Mouse (Mus musculus) kidney, postnatal 14 days (tissue): ENCODE results near the gene AC129217.1.
A peak's percentile ranks its signal among the peaks of the same experiment; 100 is the strongest.

Experiments used
- DNase-seq: peaks from one replicate; pipeline ENCODE4 v3.0.0; 2022; ENCODE audit warnings: mixed read lengths

AC129217.1 gene

GRCm38 (mm10) chr19:8871267-8872186, 42.0 kb downstream of the AC129217.1 start, which contains the start of gene Ubxn1:
Gene Ubxn1 (plus strand): TSS chr19:8871496.
- DNase-seq, result peak; percentile 98

GRCm38 (mm10) chr19:8872266-8872840, 42.8 kb downstream of the AC129217.1 start:
- DNase-seq, result peak; percentile 19

DNA sequence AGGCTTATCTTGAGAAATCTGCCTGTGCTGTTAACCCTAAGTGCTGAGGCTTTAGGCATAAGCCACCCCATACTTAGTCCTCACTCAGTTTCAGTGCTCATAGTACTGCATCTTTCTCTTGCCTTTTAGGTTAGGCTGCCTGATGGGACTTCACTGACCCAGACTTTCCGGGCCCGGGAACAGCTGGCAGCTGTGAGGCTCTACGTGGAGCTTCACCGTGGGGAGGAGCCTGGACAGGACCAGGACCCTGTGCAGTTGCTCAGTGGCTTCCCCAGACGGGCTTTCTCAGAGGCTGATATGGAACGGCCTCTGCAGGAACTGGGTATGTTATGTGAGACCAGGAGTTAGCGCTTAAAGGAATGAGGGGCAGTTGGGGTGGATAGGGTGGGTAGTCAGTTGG, 45.5 kb downstream of the AC129217.1 start:
- no peak for DNase-seq

GRCm38 (mm10) chr19:8880311-8881033, 50.9 kb downstream of the AC129217.1 start, which contains the start of gene Uqcc3:
Gene Uqcc3 (minus strand): TSS chr19:8880923.
- DNase-seq, result peak; percentile 94

DNA sequence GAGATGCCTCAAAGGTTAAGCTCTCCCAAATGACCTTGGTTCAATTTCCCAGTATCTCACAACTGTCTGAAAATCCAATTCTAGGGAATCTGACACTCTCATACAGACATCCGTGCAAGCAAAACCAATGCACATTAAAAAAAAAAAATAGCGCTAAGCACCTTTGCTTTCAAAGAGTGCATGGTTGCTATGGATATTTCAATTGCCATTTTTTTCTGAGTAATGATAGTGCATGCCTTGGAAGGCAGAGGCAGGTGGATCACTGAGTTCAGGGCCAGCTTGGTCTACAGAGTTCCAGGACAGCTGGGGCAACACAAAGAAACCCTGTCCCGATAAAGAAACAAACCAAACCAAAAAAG, 51.4 kb downstream of the AC129217.1 start:
- DNase-seq, result no peak

- no peak for DNase-seq
Observed at GRCm38 (mm10) chr19:8883616-8884015, 54.0 kb downstream of the AC129217.1 start, which contains the start of the genes Lbhd1 and Gm49403. Gene Lbhd1 (plus strand): TSS chr19:8883732. Gene Gm49403 (plus strand): TSS chr19:8883930.

- DNase-seq, result no peak
Observed at GRCm38 (mm10) chr19:8886916-8887584, 57.5 kb downstream of the AC129217.1 start.

DNA sequence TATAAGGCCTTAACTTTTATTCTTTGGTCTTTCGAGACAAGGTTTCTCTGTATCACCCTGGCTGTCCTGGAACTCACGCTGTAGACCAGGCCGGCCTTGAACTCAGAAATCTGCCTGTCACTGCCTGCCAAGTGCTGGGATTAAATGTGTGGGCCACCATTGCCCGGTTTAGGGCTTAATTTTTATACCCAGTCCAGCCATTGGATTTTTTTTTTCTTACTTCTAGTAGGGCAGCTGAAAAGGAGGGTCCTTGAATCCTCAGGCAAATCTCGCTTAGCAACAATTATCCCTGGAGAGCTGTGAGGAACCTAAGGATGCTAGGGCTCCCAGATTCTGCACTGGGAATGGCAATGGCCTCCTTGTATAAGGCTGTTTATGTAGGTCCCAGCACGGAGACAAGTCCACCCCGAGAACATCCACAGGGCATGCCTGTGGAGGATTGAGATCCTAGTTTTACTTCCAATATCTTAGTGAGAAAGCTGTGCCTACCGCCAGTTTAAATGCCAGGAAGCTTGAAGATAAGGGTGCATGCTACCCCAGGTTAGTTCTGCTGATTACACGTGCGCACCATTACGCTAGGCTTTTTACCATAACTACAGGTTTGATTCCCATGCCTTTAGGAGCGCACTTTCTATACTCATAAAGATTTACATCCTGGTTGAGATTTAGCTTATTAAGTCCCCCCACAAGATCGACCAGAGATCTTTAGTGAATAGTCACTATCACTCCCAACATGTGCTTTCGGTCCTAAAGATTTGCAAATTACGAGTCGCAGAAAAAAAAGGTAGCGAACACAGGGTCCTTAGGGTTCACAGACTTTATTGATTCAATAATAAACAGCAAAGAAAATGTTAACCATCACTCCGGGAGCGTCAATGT, 58.3 kb downstream of the AC129217.1 start:
- DNase-seq, result no peak

- peak; percentile 96 for DNase-seq
Observed at GRCm38 (mm10) chr19:8888511-8889385, 59.2 kb downstream of the AC129217.1 start, which contains the start of the genes 1810009A15Rik and Gm49416. Gene 1810009A15Rik (plus strand): TSS chr19:8888853. Gene Gm49416 (plus strand): TSS chr19:8888926.
